Mouse (Mus musculus) myocyte (in vitro differentiated cells): ENCODE data around the gene Brd7. TPM values are rescaled to one million over a fixed set of nuclear protein-coding genes. Genes with fewer than 3 reads are reported as not detected.

Source experiments
- H3K27me3 ChIP-seq: one replicate; pipeline ENCODE4 v1.6.1; 2011; ENCODE audit not compliant: control insufficient read depth, insufficient read depth, insufficient read length
- H3K36me3 ChIP-seq: one replicate; pipeline ENCODE4 v1.6.1; 2011; ENCODE audit not compliant: control insufficient read depth, insufficient read depth
- H3K4me2 ChIP-seq: one replicate; pipeline ENCODE4 v1.6.1; 2011; ENCODE audit warnings: low read depth, control low read depth
- H3K4me3 ChIP-seq: one replicate; pipeline ENCODE4 v1.5.1; 2011; ENCODE audit warnings: mild to moderate bottlenecking, control low read depth, moderate library complexity
- H3K79me2 ChIP-seq: one replicate; pipeline ENCODE4 v1.6.1; 2011; ENCODE audit not compliant: control insufficient read depth, insufficient read depth
- H3ac ChIP-seq: one replicate; pipeline ENCODE4 v1.6.1; 2011; ENCODE audit not compliant: control insufficient read depth, insufficient read length
- CEBPB ChIP-seq: IDR thresholded peaks from 2 replicates; pipeline ENCODE4 v1.6.1; 2011; ENCODE audit warnings: mild to moderate bottlenecking, moderate library complexity; ENCODE audit not compliant: poor library complexity, insufficient read depth, severe bottlenecking
- E2F4 ChIP-seq: IDR thresholded peaks from one replicate; pipeline ENCODE4 v1.6.1; 2011; ENCODE audit warnings: mild to moderate bottlenecking, control low read depth, moderate library complexity; ENCODE audit not compliant: insufficient read depth
- MAX ChIP-seq: IDR thresholded peaks from one replicate; pipeline ENCODE4 v1.6.1; 2011; ENCODE audit warnings: low read depth, mild to moderate bottlenecking, control low read depth
- MYOD1 ChIP-seq, 3 experiments: IDR thresholded peaks; one replicate each; pipeline ENCODE4 v1.6.1; 2011; ENCODE audit warnings: control low read depth in 2 of 3, low read depth in 2 of 3, mild to moderate bottlenecking in 2 of 3, moderate library complexity in 1 of 3; ENCODE audit not compliant: insufficient read length in 2 of 3, control insufficient read depth in 1 of 3
- MYOG ChIP-seq, 3 experiments: IDR thresholded peaks; one replicate each; pipeline ENCODE4 v1.6.1; 2011; ENCODE audit warnings: control low read depth in 2 of 3, low read depth in 2 of 3, mild to moderate bottlenecking in 2 of 3; ENCODE audit not compliant: insufficient read length in 2 of 3, control insufficient read depth in 1 of 3, insufficient read depth in 1 of 3
- POLR2A ChIP-seq: IDR thresholded peaks from one replicate; pipeline ENCODE4 v1.6.1; 2011; ENCODE audit warnings: low read depth, mild to moderate bottlenecking, control low read depth, moderate library complexity; ENCODE audit not compliant: insufficient read length
- POLR2AphosphoS2 ChIP-seq: IDR thresholded peaks from one replicate; pipeline ENCODE4 v1.6.1; 2011; ENCODE audit warnings: low read depth, control low read depth; ENCODE audit not compliant: insufficient read length
- REST ChIP-seq: IDR thresholded peaks from one replicate; pipeline ENCODE4 v1.6.1; 2011; ENCODE audit warnings: mild to moderate bottlenecking, control low read depth, moderate library complexity; ENCODE audit not compliant: insufficient read depth, insufficient read length
- SRF ChIP-seq: IDR thresholded peaks from one replicate; pipeline ENCODE4 v1.6.1; 2011; ENCODE audit warnings: low read depth; ENCODE audit not compliant: control insufficient read depth, insufficient read length
- TCF12 ChIP-seq: IDR thresholded peaks from one replicate; pipeline ENCODE4 v1.6.1; 2011; ENCODE audit warnings: mild to moderate bottlenecking, control low read depth; ENCODE audit not compliant: poor library complexity, insufficient read depth, severe bottlenecking
- TCF3 ChIP-seq: IDR thresholded peaks from one replicate; pipeline ENCODE4 v1.6.1; 2011; ENCODE audit warnings: low read depth, control low read depth; ENCODE audit not compliant: insufficient read length
- USF1 ChIP-seq: IDR thresholded peaks from one replicate; pipeline ENCODE4 v1.6.1; 2011; ENCODE audit warnings: low read depth, mild to moderate bottlenecking, control low read depth, moderate library complexity
- polyA plus RNA-seq: library from polyadenylated mRNA; unstranded; fragments of >200 nt; fragmentation: generic; extraction: Trizol; gene quantifications from one replicate; pipeline ENCODE4 v1.2.1, GENCODE M21; 2012; ENCODE audit warnings: missing spikeins

Gene Brd7
- polyA plus RNA-seq, 1 experiment, result 52.7 TPM

DNA sequence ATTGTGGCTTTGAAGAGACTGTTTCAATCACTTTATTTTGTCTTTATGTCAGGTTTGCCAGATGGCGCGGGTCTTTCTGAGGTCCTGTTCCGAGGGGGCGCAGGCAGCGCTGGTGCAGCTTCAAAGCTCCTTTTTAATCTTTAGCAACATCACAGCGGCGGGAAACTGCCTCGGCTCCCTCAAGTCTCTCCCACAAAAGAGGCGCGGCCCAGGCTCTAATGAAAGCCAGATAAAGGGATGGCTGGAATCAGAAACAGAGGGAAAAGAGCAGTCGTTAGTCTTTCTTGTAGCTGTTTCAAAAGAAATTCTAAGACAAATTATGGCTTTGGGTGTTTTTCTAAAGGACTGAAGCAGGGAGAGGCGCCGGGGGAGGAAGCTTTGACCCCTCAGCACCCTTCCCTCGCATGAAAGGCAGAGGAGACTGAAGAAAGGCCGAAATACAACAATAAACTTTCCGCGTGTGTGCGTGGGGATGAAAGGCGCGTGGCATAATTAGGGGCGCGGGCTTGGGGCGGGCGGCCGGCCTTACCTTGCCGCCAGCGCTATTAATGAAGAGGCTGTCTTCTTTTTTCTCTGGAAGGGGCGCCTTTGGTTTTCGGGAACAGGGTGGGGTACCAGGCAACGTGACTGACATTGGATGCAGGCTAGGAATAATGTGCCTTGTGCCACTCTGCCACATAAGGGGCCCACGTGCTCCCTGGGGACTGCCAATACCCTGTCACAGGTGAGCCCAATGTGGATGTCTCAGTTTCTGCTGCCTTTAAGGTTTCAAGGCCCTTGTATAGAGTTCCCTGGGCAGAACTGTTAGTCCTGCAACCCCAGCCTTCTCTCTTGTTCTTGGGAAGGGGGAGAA, 20.5 kb upstream of the Brd7 start:
- H3K27me3 ChIP-seq, result peaks cover 2% of the 10 kb centered on the region
- no peak overlapping the region for H3ac ChIP-seq
- TF ChIP-seq CEBPB (no peak), USF1 (no peak), TCF12 (no peak), MYOG (IDR thresholded peaks at IDR 0.05; ENCODE audit: control insufficient read depth in 1 of 3, insufficient read depth in 1 of 3, insufficient read length in 2 of 3, low read depth in 2 of 3) (no peak), POLR2A (no peak), MAX (no peak), POLR2AphosphoS2 (no peak), SRF (no peak), REST (no peak), E2F4 (no peak), TCF3 (no peak), MYOD1 (IDR thresholded peaks at IDR 0.05; ENCODE audit: control insufficient read depth in 1 of 3, insufficient read length in 2 of 3, low read depth in 2 of 3) (no peak)
- H3K36me3 ChIP-seq, result no peaks in the 10 kb centered on the region
- H3K4me2 ChIP-seq, result no peak overlapping the region
- H3K79me2 ChIP-seq, result no peaks in the 10 kb centered on the region
- H3K4me3 ChIP-seq, result no peak overlapping the region

DNA sequence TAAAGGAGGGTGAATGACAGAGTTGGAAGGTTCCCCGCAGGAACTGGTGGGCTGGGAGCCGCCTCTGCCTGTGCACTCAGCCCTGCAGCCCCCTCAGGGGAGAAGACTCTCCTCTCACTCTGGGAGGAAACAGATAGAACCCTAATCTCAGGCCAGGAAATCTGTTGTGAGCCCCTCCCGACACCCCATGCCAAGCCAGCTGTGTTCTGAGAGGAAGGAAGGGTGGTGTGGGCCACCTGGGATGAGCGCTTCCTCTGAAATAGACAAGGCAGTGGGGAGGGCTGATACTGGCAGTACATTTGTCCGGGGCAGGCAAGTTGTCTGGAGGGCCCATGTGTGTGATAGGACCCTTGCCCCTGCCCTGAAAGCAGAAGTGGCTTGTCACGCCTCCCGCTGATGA, 18.5 kb upstream of the Brd7 start:
- no peaks in the 10 kb centered on the region for H3K79me2 ChIP-seq
- no peaks in the 10 kb centered on the region for H3K36me3 ChIP-seq
- peaks cover 14% of the 10 kb centered on the region for H3K27me3 ChIP-seq
- TF ChIP-seq USF1, result no peak
- TF ChIP-seq MYOD1 (IDR thresholded peaks at IDR 0.05; ENCODE audit: control insufficient read depth in 1 of 3, insufficient read length in 2 of 3, low read depth in 2 of 3), result no peak
- H3K4me3 ChIP-seq, result no peak overlapping the region
- H3ac ChIP-seq, result no peak overlapping the region
- H3K4me2 ChIP-seq, result no peak overlapping the region

DNA sequence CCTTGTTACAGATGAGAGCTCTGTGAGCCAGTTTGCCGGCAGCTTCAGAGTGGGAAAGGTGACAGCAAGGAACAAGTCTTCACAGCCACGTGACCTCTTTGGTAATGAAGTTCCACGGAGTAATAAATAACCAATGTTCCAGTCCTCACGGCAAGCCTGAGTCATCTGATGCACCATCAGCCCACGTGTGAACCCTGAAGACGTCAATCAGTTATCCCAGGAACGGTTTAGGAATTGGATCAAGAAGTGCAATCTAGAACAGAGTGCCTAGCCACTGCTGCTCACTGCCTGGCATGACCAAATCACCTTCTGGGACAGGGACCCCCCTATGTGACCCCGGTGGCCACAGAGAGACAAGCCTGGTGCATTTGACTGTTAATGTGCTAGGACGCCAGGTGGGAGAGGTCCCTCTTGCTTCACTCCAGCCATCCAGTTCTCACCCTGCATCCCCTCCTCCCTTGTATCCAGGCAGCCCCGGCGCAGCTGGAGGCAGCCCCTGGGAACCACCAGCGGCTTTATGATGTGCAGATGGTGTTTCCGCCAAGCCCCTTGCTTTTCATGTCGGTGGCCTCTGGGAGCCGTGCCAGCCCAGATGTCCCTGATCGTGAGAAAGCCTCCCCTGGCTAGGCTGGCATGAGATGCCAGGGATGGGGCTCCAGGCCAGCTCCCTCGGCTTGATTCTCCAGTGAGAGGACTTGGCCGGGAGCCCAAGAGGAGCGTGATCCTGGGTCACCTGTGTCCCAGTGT, 15.0 kb upstream of the Brd7 start:
- no peak overlapping the region for H3K4me3 ChIP-seq
- no peak overlapping the region for H3K4me2 ChIP-seq
- peaks cover 32% of the 10 kb centered on the region for H3K27me3 ChIP-seq
- no peak overlapping the region for H3ac ChIP-seq
- TF ChIP-seq MYOG (IDR thresholded peaks at IDR 0.05; ENCODE audit: control insufficient read depth in 1 of 3, insufficient read depth in 1 of 3, insufficient read length in 2 of 3, low read depth in 2 of 3), result no peak
- TF ChIP-seq MYOD1 (IDR thresholded peaks at IDR 0.05; ENCODE audit: control insufficient read depth in 1 of 3, insufficient read length in 2 of 3, low read depth in 2 of 3), result no peak
- TF ChIP-seq TCF3, result no peak
- no peak for TF ChIP-seq REST
- TF ChIP-seq TCF12, result no peak
- TF ChIP-seq USF1, result peak; percentile 14
- TF ChIP-seq POLR2AphosphoS2, result no peak
- no peak for TF ChIP-seq CEBPB
- H3K79me2 ChIP-seq, result no peaks in the 10 kb centered on the region
- no peaks in the 10 kb centered on the region for H3K36me3 ChIP-seq

DNA sequence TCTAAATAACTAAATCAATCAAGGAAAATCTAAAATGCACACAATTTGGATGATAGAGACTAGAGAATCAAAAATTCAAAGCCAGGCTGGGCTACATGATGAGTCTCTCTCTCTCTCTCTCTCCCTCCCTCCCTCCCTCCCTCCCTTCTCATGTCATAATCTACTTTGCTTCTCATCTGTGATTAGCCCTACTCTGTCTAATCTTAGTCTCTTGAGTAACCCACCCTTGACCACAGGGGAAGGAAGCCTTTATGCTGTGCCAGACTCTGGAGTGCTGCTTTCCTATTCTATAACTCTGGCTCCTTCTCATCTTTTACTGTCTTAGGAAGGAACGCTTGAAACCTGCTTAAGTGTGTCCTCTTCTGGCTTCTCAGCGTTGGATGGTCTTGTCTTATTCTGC, 9.5 kb upstream of the Brd7 start:
- no peaks in the 10 kb centered on the region for H3K36me3 ChIP-seq
- no peak overlapping the region for H3K4me2 ChIP-seq
- H3K79me2 ChIP-seq, result no peaks in the 10 kb centered on the region
- no peak overlapping the region for H3ac ChIP-seq
- H3K4me3 ChIP-seq, result no peak overlapping the region
- H3K27me3 ChIP-seq, result peaks cover 33% of the 10 kb centered on the region
- TF ChIP-seq USF1 (no peak), SRF (no peak)

DNA sequence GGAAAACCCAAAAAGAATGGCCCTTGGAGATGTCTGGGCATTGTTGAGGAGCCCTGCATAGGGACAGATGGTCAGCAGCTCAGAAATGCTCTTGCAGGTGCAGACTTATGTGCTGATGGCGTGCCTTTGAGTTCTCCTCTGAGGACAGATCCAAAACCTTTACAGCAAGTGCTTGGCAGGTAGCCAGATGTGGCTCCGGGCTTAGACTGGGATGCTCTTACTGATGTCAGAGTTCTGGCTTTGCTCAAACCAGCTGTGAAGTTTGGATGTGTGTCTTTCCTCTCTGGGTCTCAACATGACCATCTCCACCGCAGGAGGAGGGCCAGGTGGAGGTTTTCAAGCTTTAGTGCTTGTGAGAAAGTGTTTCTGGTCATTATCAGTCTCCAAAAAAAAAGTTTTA, 7.8 kb upstream of the Brd7 start:
- TF ChIP-seq TCF12 (no peak), TCF3 (no peak), POLR2A (no peak), SRF (no peak), CEBPB (no peak), E2F4 (no peak)
- Histone ChIP-seq H3K4me2 (no peak overlapping the region), H3K36me3 (no peaks in the 10 kb centered on the region)

More for the DNA sequence above, 7.8 kb upstream of the Brd7 start:
- Histone ChIP-seq H3K27me3 (peaks cover 33% of the 10 kb centered on the region), H3K79me2 (no peaks in the 10 kb centered on the region), H3ac (no peak overlapping the region), H3K4me3 (no peak overlapping the region)
